Mouse (Mus musculus) kidney, postnatal 4 days (tissue): Measurements from ENCODE around the gene Ptprt.

Experiments used
- DNase-seq, 2 experiments: peaks; one replicate each; pipeline ENCODE4 v3.0.0; 2021; ENCODE audit warnings: mixed read lengths in 2 of 2

Gene Ptprt

DNA sequence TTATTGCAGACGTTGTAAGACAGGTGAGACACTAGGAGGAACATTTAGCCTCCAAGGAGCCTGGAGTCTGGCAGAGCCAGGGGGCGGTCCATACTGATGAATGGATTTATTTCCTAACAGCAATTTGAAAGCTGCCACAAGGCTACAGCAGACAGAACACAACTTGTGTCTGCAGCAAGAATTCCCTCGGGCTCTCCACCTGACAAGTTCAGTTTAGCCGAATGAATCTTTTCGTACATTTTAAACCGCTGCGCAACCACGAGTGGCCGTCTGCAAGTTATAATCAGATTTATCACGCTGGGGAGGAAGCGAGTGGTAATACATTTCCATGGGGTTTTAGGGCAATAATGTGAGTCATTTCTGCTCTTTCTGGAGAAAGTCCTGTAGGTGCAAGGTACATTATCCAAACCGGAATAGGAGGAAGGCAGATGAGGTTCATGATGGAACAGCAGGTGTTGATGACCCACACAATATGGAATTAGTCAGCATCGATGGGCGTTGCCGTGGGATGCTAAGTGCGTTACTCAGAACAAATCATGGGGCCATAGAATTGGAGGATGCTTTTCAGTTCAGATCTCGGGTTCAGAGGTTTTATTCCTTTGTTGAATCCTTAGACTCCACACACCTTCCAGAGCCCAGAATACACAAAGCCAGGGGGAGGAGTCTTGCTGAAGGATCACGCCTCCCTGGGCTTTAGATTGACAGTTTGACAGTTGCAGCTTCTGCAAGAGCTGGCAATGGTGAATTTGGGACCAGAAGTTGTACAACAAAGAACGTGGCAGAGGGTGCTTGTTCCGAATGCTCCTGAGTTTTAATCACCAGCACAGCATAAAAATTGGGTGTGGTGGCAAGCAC, 478.1 kb downstream of the Ptprt start:
- DNase-seq = no peak

DNA sequence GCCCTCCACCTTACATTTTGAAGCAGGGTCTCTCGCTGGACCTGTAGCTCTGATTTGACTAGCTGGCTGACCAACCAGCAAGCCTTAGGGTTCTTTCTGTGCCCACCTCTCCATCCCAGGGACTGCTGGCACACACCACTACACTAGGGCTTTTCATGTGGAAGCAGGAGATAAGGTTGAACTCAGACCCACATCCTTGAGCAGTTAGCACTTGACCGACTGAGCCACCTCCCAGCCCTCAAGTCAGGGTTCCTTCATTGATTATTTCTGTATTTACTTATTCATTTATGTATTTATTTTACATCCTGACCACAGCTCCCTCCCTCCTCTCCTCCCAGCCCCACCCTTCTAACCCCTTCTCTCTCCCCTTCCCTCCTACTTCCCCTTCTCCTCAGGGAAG, 479.1 kb downstream of the Ptprt start:
- DNase-seq = no peak

DNA sequence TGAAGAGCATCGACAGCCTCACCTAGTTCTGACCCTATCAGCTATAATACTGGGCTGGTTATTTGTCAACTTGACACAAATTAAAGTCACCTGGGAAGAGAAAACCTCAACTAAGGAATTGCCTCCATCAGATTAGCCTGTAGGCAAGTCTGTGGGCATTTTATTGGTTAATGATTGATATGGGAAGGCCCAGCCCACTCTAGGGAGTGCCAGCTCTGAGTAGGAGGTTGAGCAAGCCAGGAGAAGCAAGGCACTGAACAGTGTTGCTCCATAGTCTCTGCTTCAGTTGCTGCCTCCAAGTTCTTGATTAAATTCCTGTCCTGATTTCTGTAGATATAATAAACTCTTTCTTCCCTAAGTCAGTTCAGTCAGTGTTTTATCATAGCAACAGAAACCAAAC, 488.4 kb downstream of the Ptprt start:
- no peak for DNase-seq

DNA sequence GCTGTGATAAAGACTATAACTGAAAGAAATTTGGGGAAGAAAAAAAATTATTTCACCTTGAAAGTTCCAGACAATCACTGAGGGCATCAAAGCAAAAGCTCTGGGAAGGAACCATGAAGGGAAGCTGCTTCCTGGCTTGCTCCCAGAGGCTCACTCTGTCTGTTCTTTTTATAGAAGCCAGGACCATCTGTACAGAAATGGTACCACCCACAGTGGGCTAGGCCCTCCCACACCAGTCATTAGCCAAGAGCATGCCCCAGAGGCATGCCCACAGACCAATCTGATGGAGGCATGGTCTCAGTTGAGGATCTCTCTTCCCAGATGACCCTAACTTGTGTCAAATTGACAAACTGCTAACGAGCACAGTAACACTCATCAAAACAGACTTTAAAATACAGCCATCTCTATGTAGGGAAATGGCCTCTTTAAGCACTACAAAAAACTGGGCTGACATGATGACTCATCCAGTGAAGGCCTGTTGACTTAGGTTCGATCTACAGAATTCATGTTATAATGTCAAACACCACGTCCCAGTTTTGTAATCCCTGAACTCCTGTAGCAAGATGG, 519.0 kb downstream of the Ptprt start:
- DNase-seq = no peak

DNA sequence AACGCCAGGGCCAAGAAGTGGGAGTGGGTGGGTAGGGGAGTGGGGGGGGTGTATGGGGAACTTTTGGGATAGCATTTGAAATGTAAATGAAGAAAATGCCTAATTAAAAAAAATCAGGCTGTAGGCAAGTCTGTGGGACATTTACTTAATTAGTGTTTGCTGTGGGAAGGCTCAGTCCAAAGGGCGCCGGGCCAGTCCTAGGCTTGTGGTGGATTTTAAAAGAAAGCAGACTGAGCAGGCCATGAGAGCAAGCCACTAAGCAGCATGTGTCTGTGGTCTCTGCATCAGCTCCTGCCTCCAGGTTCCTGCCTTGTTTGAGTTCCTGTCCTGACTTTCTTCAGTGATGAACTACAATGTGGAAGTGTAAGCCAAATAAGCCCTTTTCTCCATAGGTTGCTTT, 524.8 kb downstream of the Ptprt start:
- DNase-seq = peak in 1 of 2 experiments; percentile 5

DNA sequence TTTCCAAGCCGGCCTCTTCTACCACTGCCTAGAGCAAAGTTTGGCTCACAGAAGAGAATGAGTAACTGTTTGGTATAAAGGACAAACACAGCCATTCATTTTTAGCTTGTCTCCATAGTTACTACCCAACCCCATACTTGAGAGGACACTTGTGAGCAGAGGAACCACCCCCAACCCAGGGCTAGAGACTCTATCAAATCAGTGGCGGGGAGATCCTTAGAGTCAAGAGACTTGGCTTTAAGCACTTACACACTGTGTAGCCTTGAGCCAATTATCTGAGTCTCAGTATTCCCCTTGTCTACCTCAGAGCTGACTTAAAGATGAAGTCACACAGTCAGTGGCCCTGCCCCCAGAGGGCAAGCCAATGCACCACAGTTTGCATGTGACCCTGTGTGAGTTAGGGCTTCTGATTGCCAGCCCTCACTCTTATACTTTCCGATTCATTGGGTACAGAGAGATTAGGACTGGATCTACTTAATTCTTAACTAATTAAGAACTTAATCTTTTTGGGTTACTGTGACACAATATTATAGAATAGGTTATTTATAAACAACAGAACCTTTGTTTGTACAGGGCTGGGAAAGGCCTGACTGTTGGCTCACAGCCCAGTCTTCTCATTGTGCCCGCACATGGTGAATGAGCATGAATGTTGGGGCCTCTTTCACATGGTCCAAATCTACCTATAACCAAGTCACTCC, 529.2 kb downstream of the Ptprt start:
- DNase-seq = peak; percentile 26 to 40

DNA sequence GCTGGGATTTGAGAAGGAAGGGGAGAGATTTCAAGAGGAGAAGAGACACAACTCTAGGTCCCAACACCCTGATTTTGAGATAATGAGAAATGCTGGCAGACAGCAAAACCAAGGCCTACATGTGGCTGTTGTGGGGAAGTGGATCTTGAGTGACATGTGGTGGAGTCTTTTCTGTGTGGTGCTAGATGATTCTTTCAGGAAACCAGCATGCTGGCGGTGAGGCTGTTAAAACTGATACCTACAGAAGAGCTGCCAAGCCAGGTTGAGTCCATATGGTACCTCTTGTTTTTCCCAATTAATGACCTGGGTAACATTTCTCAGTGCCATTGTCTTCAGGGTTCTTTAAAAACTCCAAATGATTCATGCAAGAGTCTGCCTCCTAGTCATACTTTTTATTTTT, 531.1 kb downstream of the Ptprt start:
- DNase-seq = no peak

DNA sequence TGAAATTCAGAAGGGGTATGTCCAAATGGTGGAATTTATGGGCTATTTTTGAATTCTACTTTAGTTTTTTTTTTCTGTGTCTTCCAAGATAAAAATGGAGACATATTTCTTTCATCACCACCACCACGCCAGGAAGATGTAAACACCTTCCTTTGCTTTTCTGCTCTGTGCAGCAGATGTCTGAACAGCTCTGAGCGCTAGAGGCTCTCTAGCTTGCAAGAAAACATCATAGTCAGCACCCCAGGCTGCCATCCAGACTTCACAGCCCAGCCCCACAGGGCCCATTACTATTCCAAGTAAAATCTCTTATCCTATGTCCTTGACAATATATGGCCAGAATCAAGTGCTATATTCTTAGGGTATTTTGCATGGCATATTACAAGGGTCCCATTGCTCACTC, 542.9 kb downstream of the Ptprt start:
- no peak for DNase-seq

DNA sequence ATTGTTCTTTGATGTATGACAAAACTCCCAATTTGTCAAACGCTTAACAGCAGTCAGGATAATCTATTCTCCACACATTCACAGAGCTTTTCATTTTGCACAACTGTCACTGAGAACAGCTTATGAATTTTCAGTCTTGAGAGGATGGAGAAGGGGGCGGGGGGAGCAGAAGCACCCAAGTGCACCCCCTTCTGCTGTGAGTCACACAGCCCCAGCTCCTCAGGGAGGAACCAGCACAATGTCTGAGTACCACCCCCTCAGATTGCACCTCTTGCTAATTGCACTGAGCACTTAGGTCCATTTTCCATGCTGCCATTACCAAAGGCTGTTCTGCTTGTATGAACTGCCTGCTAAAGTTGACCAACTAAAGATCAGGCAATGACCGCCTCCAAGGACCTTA, 578.6 kb downstream of the Ptprt start:
- no peak for DNase-seq

DNA sequence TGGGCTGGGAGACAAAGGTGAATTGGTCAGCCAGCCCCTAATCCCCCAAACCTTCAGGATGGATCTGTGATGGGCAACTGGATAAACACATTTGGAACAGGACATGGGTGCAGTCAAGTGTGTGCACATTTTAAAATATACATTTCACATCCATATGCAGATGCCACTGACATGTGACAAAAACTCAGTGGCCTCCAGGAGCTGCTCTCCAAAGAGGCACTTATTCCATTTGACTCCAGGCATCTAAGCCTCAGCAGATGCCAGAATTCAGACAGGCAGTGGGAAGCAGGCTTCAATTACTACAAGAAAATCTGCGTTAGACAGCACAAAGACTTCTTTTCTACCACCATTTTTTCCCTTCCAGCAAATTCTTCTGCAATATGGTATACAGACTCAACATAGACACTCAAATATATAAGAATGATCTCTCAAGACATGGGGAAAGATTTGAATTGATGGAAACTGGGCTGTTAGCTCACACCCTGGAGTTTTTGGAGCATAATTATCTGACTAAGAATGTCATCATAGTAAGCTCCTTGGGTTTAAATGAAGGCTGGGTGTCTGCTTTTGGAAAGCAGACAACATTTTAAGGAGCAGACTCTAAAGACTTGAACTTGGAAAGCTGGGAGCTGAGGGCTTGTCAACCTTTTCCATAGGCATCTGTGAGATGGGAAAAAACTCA, 580.1 kb downstream of the Ptprt start:
- DNase-seq = no peak

DNA sequence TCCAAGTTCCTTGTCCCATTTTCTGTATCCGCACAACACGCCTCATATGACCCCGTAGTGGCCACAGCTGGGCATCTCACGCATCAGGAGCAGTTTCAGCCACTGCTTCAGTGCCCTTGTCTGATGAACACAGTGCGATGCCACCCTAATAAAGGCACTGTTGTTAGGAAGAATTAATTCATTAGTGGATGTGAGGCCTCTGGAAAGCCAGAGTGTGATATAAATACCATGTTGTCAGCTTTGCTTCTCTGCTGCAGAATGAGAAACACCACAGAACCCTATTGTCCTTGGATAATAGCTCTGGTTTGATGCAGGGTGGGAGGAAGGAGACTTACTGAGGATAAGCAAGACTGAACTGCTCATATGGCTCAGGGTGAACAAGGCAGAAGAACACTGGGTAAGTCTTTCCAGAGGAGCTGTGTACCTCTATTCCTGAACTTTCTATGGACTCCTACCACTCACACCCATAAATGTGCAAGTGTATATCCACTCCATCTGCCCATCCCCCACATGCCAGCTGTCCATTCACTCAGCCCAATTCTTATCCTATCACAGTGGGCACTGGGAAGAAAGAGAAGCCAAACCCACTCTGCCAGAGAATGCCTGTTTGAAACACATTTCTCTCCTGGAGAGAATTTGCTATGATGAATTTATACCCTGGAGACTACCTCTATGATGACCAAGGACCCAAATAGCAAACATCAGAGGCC, 582.2 kb downstream of the Ptprt start:
- no peak for DNase-seq

DNA sequence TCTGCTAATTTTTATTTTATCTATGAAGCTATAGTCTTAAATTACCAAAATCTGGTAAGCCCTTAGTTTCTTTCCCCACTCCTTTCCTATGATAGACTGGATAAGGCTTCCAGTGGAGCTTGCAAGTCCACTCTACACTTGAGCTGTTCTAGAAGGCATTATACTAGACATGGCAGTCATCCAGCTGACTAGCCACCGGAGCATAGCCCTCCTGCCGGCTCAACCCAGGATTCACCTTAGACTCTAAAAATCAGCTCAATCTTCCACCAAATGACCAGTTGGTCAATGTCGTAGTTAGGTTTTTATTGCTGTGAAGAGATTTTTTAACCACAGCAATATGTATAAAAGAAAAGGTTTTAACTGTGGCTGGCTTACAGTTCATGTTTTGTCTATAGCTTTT, 608.1 kb downstream of the Ptprt start:
- DNase-seq = no peak

DNA sequence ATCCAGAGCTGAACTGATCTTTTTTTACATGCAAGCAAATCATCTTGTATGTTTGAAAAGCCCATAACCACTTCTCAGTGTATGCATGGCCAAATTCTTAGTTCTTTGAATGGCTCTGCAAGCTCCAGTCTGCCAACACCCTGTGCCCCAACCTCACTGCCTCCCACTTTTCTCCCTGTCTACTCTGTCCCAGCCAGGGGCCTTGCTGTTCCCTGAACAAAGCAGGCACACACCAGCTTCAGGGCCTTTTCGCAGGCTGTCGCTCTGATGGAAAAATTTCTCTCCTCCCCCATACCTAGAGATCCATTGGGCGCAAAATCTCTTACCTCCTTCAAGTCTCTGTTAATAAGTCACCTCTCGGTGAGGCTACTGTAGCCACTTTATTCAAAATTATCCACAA, 610.7 kb downstream of the Ptprt start:
- DNase-seq = peak in 1 of 2 experiments; percentile 3

DNA sequence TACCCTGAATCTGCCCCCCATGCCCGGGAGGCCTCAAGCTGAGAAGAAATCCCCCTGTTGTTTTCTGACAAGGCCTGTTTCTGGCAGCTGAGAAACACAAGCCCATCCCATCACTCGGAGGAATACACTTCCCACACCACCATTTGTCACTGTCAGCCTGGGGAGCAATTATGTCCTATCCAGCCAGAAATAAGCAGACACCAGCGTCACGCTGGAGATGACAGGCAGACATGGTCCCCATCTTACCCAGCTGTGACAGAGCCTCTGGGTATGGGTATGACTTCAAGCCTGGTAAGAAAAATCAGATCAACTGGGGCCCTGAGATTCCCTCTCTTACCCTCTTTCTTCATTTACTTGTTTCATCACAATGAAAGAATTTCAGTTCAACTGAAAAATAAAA, 625.3 kb downstream of the Ptprt start:
- no peak for DNase-seq

DNA sequence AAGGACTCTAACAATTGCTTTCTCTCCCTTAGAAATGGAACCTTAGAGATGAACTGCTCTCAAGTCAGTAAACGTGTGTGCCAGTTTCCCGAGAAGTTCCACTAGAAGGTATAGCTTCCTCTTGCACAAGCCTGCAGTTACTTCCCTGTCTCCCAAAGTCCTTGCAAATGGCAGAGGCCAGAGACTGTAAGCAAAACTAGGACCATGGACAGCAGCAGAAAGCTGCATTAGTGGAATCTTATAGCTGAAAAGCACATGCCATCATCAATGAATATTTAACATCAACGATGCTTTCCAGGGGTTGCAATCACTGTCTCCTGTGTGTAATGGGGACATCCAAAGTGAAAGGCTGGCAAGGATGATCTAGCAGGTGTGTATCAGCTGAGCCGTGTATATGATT, 629.3 kb downstream of the Ptprt start:
- DNase-seq = peak; percentile 44 to 59

DNA sequence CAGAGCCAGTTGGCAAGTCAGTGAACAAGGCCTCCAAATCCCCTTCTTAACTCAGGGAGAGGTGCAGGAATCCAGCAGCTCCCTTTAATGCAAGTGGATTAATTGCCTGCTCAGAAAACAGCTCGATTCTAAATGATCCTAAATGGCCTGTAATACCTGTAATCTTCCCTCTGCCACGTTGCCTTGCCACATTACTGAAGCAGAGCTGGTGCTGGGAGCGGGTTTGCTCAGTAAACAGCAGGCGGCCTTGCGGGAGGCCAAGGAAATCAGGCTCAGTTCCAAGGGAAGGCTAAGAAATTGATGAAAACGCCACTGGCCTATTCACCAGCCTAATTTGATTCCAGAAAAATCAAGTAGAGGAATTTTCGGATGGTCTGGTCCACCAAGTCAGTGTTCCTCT, 659.9 kb downstream of the Ptprt start:
- DNase-seq = no peak

DNA sequence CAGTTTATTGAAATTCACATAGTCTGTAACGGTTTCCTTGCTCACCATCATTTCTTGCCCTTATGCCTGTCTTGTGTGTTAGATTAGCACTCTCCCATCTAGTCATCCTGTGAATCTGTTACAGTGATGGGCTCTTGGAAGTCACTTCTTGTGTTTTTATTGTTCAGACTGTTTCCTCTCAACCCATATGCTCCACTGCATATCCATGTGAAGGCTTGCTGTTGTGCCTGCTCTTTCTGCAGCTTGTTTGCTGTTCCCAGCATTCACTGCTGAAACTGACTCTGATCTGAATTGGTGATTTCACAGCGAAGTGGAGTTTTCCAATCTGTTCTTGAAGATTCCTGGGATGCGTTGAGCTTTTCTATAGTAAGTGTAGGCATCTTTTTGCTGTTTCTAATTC, 678.6 kb downstream of the Ptprt start:
- no peak for DNase-seq

DNA sequence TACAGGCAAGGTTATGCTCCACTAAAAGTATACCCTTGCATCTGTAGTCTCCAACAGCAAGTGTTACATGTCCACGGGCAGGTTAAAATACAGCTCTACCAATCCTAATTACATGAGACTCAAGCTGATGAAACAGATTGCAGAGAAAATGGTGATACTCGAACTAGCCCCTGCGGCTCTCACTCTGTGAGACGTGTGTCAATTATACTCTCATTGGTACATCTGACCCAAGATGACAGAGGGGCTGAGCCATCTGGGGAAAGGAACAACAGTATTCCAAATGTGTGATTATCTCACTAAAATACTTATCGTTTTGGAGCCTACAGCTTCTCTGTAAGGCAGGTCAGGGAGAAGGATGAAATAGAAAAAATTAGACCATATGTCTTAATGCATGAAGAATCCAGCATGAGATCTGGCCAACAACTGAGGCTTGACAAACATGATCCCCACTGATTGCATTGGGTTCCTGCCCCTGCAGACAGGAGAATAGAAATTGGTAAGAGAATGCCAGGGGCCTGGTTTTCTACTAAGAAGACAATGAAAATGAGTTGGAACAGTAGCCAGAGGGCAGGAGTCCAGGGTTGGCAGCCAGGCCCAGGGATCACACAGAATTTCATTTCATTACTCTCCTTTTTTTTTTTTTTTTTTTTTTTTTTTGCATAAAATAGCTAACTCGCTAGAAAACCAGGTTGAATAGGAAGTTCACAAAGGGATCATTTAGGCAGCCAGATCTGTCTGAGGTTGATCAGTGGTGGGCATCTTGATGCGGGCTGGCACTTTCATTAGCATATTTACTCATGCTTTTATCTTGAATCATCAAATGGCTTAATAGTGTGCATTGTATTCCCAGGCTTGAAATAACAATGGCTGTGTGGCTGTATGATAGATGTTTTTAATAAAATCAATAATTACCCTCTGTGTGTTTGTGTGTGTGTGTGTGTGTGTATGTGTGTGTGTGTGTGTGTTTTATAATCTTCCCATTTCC, 699.5 kb downstream of the Ptprt start:
- no peak for DNase-seq

DNA sequence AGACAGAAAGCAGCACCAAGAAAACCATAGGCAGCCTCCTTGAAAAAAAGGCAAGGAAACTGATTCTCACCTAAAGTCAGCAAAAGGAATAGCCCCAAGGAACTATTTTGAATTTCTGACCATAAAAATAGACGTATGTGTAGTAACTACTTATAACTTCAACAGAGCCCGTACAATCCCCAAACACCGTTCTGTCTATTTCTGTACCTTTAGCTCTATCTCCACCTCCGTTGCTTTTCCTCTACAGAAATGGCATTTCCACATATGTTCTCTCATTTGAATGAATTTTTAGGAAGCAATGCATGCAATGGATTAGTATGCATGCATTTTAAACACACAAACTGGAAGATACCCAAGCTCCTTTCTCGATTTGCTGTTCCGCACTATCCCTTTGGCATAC, 715.5 kb downstream of the Ptprt start:
- no peak for DNase-seq

DNA sequence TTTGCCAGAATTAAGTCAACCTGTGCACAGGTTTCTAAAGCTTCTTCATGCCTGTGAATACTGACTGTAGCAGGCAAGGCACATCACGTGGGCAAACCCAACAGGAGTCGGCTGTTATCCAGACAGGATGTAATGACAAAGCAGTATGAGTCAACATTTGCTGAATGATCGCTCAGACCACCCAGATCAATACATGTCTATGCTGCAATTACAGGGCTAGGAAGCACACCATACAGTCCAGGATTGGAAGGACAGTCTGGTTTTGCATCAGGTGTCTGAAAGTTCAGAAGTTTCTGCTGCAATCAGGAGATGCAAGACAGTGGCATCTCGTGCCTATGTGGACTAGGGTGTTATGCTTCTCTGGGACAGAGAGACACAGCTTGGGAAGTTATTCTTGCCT, 716.3 kb downstream of the Ptprt start:
- DNase-seq = no peak

DNA sequence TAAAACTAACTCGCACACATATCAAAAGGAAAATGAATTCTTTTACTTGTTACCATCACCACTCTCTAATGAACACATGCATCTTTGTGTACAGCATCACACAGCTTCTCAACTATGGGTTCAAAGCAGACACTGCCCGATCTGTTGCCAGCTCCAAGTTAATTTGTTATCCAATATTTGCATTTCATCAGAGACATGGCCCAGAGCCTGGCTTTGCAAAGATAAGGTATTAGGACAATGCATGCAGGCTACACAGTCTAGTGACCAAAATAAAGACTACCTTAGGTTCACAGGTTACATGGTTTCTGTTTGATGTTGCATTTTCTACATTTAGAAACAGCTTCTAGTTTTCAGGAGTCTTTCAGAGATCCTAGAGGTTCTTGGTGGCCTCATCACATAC, 719.0 kb downstream of the Ptprt start:
- no peak for DNase-seq

DNA sequence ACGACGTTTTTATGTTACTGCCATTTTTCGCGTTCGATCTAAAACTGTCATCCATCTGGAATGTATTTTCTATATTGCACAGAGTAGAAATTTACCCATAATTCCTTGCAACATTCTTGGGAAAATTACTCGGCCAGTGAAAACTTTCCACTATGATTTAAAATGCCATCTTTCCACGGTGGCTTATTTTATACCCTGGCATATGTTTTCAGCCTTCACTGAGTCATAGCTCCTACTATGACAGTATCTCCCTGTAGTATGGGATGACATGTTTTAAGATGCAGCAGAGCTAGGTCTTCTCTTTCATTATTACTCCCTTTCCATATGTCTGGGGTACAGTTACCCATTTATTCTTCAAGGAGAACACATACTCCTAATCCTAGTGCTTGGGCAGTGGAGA, 753.7 kb downstream of the Ptprt start:
- no peak for DNase-seq
